Mouse (Mus musculus) c-Kit-positive CD71-positive TER-119-negative erythroid progenitor cells, embryonic 14.5 days (primary cell): ENCODE results near the gene Gm5089.
"Not testable (repeated sequence)": the region's sequence is repeated elsewhere in the genome, so short reads cannot be mapped to it uniquely, and the experiment has no call there.

Experiments used
- DNase-seq: peaks from one replicate; pipeline ENCODE4 v3.0.0-alpha.2; 2013; ENCODE audit warnings: low read depth

Gene Gm5089

GRCm38 (mm10) chr14:122463734-122464341 lies 12.9 kb upstream of the Gm5089 start:
- DNase-seq = not testable (repeated sequence)

- no peak for DNase-seq
Measured at GRCm38 (mm10) chr14:122463080-122463691, 12.3 kb upstream of the Gm5089 start.

GRCm38 (mm10) chr14:122462689-122463079 lies 11.8 kb upstream of the Gm5089 start:
- no peak for DNase-seq

- no peak for DNase-seq
Measured at GRCm38 (mm10) chr14:122461966-122462365, 11.1 kb upstream of the Gm5089 start.

GRCm38 (mm10) chr14:122461500-122461899 lies 10.6 kb upstream of the Gm5089 start:
- no peak for DNase-seq

- DNase-seq = no peak
Measured at GRCm38 (mm10) chr14:122460226-122460625, 9.3 kb upstream of the Gm5089 start.

- no peak for DNase-seq
Measured at GRCm38 (mm10) chr14:122459776-122460175, 8.9 kb upstream of the Gm5089 start.

- DNase-seq = not testable (repeated sequence)
Measured at GRCm38 (mm10) chr14:122459332-122459731, 8.4 kb upstream of the Gm5089 start.

- DNase-seq = no peak
Measured at GRCm38 (mm10) chr14:122455562-122455958, 4.6 kb upstream of the Gm5089 start.

- DNase-seq = no peak
Measured at GRCm38 (mm10) chr14:122454901-122455561, 4.1 kb upstream of the Gm5089 start.

GRCm38 (mm10) chr14:122453996-122454738 lies 3.3 kb upstream of the Gm5089 start:
- DNase-seq = no peak

- no peak for DNase-seq
Measured at GRCm38 (mm10) chr14:122453388-122453995, 2.6 kb upstream of the Gm5089 start.

- no peak for DNase-seq
Measured at GRCm38 (mm10) chr14:122452701-122453387, 1.9 kb upstream of the Gm5089 start.

- no peak for DNase-seq
Measured at GRCm38 (mm10) chr14:122451551-122452145, 733 bp upstream of the Gm5089 start.

- no peak for DNase-seq
Measured at GRCm38 (mm10) chr14:122449601-122450495, 1.1 kb downstream of the Gm5089 start.

- DNase-seq = no peak
Measured at GRCm38 (mm10) chr14:122436850-122437249, 14.1 kb downstream of the Gm5089 start.

GRCm38 (mm10) chr14:122434039-122434438 lies 16.9 kb downstream of the Gm5089 start:
- DNase-seq = no peak

GRCm38 (mm10) chr14:122432558-122432957 lies 18.4 kb downstream of the Gm5089 start:
- no peak for DNase-seq

- no peak for DNase-seq
Measured at GRCm38 (mm10) chr14:122427654-122428053, 23.3 kb downstream of the Gm5089 start.

GRCm38 (mm10) chr14:122427204-122427560 lies 23.7 kb downstream of the Gm5089 start:
- DNase-seq = no peak
